Mouse (Mus musculus) cortical plate, adult 2 months (tissue): ENCODE measurements around the gene Fam214a.

Experiments
- CTCF ChIP-seq: fragments of 200-500 bp; IDR thresholded peaks from 2 replicates; pipeline ENCODE4 v1.5.1; 2011; ENCODE audit warnings: mild to moderate bottlenecking, control low read depth, low read length; ENCODE audit not compliant: insufficient read depth; ENCODE audit errors: extremely low read depth
- POLR2A ChIP-seq: fragments of 200-500 bp; IDR thresholded peaks from 2 replicates; pipeline ENCODE4 v1.6.1; 2011; ENCODE audit warnings: mild to moderate bottlenecking, low read length, control low read depth; ENCODE audit not compliant: insufficient read depth; ENCODE audit errors: extremely low read depth

DNA sequence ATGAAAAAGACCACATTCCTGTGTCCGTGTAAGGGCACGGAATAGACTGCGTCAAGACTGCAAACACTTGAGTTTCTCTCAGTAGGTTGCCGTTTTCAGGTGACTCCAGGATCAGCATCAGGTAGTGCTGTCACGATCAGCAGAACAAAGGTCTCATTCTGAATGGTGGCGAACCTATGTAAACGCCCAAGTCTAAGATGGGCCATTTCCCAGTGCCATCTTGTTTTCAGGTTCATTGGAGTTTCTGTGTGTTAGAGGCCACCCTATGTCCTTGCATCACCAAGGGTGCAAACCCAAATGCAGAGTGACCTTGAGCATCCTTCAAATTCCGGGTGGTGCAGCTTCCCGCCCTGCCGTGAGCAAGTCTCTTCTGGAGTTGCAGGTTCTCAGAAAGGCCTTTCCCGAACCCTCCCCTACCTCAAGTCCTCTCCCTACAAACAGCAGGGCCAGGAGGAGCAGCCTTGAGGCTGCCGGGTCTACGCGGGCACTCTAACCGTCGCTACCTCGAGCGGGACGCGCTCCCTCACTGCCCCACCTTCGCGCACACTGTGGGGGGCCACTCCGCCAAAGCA lies 117.9 kb downstream of the Fam214a start, which contains the start of gene Myo5a:
- TF ChIP-seq CTCF (no peak), POLR2A (no peak)
